Mouse (Mus musculus): ENCODE data around the gene Farp2. TPM values are rescaled to one million over a fixed set of nuclear protein-coding genes. Genes with fewer than 3 reads are reported as not detected.

Gene Farp2
- polyA plus RNA-seq, 1 experiment from 2014 or later: 4.1 TPM

DNA sequence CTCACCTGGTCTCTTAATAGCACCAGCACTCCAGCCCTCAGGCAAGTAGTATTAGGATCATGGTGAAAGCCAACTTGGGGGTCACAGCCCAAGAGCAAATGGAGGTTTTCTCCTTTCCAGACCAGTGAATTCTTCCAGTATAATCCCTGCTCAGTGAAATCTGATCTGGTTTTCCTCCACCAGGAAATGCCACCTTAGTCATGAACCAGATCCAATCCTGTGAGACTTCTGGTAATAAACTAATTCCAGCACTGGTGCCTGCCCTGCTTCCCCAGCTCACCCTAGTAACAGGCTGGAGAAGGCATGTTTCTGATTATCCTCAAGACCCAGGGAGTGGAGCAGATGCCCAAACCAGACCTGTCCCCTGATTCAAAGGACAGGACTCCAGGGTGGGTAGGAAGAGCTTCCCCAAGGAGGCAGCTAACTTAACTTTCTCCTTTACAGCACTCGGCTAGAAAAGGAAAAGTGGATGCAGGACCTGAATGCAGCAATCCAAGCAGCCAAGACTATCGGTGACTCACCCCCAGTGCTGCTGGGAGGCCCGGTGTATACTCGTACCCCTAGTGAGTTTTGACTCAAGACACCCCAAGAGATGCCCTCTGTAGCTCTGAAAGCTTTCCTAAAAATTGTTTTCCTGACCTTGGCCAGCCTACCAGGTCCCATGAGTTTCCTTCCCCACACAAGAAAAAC, 106.3 kb downstream of the Farp2 start:
- Histone ChIP-seq H3K27me3 (ENCODE audit: insufficient read depth, poor library complexity, severe bottlenecking) (no peaks in the 10 kb centered on the region), H3K4me1 (peaks cover 16% of the 10 kb centered on the region), H3K4me3 (no peak overlapping the region), H3K9me3 (no peaks in the 10 kb centered on the region), H3K27ac (no peak overlapping the region), H3K36me3 (peaks cover 41% of the 10 kb centered on the region)
- whole genome bisulfite sequencing: 80% methylated on average over 4 of the region's 4 CpGs
- no peak for DNase-seq (ENCODE audit: low spot score)

GRCm38 (mm10) chr1:93618948-93619347, 107.1 kb downstream of the Farp2 start:
- Histone ChIP-seq H3K36me3 (peaks cover 48% of the 10 kb centered on the region), H3K9me3 (no peaks in the 10 kb centered on the region), H3K4me1 (peaks cover 16% of the 10 kb centered on the region), H3K4me3 (no peak overlapping the region), H3K27me3 (ENCODE audit: insufficient read depth, poor library complexity, severe bottlenecking) (no peaks in the 10 kb centered on the region), H3K27ac (no peak overlapping the region)
- no peak for DNase-seq (ENCODE audit: low spot score)
- WGBS: 45% methylated on average over 5 of the region's 5 CpGs

GRCm38 (mm10) chr1:93624502-93624901, 112.6 kb downstream of the Farp2 start:
- H3K27ac ChIP-seq: no peak overlapping the region
- peaks cover 92% of the 10 kb centered on the region for H3K36me3 ChIP-seq
- no peaks in the 10 kb centered on the region for H3K9me3 ChIP-seq
- no peak overlapping the region for H3K4me3 ChIP-seq
- no peaks in the 10 kb centered on the region for H3K27me3 ChIP-seq (ENCODE audit: insufficient read depth, poor library complexity, severe bottlenecking)
- DNase-seq (ENCODE audit: low spot score): no peak
- WGBS: 18% methylated on average over 1 of the region's 1 CpGs
- peaks cover 17% of the 10 kb centered on the region for H3K4me1 ChIP-seq

DNA sequence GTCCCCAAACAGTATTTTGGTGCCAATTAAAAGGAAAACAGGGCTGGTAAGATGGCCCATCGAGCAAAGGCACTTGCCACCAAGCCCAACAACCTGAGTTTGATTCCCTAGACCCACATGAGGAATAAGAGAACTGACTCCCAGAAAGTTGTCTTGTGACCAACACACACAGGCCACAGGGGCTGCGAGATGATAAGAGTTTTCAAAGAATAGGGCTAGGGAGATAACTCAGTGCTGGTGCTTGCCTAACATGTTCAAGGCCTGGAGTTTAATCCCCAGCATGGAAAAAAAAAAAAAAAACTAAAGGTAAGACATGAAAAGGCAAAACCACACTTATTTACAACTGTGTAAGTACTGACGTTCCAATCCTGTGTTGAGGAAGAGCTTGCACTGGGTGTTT, 118.9 kb downstream of the Farp2 start:
- no peak for DNase-seq (ENCODE audit: low spot score)
- 78% methylated on average over 3 of the region's 3 CpGs for WGBS
- Histone ChIP-seq H3K36me3 (peaks cover 46% of the 10 kb centered on the region), H3K9me3 (no peaks in the 10 kb centered on the region), H3K27me3 (ENCODE audit: insufficient read depth, poor library complexity, severe bottlenecking) (no peaks in the 10 kb centered on the region), H3K4me1 (peaks cover 27% of the 10 kb centered on the region), H3K4me3 (no peak overlapping the region), H3K27ac (no peak overlapping the region)

- DNase-seq (ENCODE audit: low spot score): no peak
- Histone ChIP-seq H3K27me3 (ENCODE audit: insufficient read depth, poor library complexity, severe bottlenecking) (no peaks in the 10 kb centered on the region), H3K36me3 (peaks cover 26% of the 10 kb centered on the region), H3K4me1 (peaks cover 27% of the 10 kb centered on the region), H3K27ac (no peak overlapping the region), H3K4me3 (no peak overlapping the region), H3K9me3 (no peaks in the 10 kb centered on the region)
- WGBS: 80% methylated on average over 3 of the region's 3 CpGs
These were observed 120.8 kb downstream of the Farp2 start for GRCm38 (mm10) chr1:93632723-93633122.

- H3K27me3 ChIP-seq (ENCODE audit: insufficient read depth, poor library complexity, severe bottlenecking): no peaks in the 10 kb centered on the region
- peaks cover 11% of the 10 kb centered on the region; the same call in 1 of the 2 replicates for H3K36me3 ChIP-seq
- H3K4me1 ChIP-seq: peaks cover 27% of the 10 kb centered on the region
- H3K27ac ChIP-seq: peak overlapping the region; percentile 91
- DNase-seq (ENCODE audit: low spot score): no peak
- H3K4me3 ChIP-seq: peak overlapping the region; percentile 74
- no peaks in the 10 kb centered on the region for H3K9me3 ChIP-seq
- WGBS: 13% methylated on average over 6 of the region's 6 CpGs
These were observed 122.6 kb downstream of the Farp2 start for GRCm38 (mm10) chr1:93634481-93634891.

DNA sequence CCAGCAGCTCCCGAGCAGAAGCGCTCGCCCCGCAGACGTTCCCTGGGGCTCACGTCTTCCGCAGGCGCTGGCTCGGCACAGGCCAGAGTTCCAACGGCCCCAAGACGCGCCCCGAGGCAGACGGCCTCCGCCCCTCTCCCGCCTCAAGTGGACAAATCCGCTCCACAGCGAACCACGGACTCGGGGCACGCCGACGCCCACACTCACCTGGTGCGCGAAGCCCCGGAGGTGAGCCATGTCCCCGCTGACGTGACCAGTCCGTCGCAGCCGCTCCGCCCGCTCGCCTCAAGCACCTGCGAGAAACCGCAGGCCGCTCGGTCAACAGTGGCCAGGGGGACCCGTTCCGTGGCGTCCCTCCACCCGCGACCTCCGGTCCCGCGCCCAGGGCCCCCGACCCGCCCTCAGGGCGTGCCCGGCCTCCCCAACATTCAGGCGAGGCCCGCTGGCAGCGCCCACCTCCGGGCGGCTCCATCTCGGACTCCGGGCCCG, 123.3 kb downstream of the Farp2 start:
- Histone ChIP-seq H3K4me3 (peak overlapping the region; percentile 74), H3K4me1 (peaks cover 27% of the 10 kb centered on the region), H3K27me3 (ENCODE audit: insufficient read depth, poor library complexity, severe bottlenecking) (no peaks in the 10 kb centered on the region), H3K36me3 (peaks cover 11% of the 10 kb centered on the region; the same call in 1 of the 2 replicates), H3K9me3 (no peaks in the 10 kb centered on the region), H3K27ac (peak overlapping the region; percentile 91)
- peak; percentile 85 for DNase-seq (ENCODE audit: low spot score)
- under 1% methylated on average over 58 of the region's 58 CpGs for WGBS

DNA sequence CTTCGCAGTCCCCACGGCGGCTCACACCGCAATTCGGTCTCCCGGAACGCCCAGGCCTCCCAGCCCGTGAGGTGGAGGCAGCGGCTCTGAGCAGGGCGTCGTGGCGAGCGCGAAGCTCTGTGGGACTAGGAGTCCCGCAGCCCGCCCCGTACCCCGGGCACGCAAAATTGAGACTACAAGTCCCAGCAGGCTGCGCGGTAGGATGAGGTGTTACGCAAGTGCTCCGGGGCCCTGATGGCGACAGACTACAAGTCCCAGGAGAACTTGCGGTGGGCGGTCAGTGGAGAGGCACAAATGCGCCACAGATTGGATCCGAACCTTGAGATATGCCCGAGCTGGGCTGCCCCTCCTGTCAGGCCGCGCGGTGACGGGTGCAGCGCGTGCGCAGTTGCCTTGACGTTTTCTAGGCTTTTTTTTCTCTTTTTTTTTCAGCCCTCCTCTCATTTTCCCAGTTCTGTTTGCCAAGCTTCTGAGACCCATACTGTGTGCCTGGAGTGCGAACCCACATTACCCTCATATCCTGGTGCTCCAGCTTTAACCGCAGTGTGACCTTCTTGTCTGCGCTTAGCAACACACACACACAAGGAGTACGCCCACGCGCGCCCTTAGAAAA, 123.8 kb downstream of the Farp2 start:
- DNase-seq (ENCODE audit: low spot score): peak; percentile 100
- Histone ChIP-seq H3K36me3 (peaks cover 11% of the 10 kb centered on the region; the same call in 1 of the 2 replicates), H3K27ac (peak overlapping the region; percentile 91), H3K9me3 (no peaks in the 10 kb centered on the region), H3K27me3 (ENCODE audit: insufficient read depth, poor library complexity, severe bottlenecking) (no peaks in the 10 kb centered on the region), H3K4me3 (peak overlapping the region; percentile 74), H3K4me1 (peaks cover 25% of the 10 kb centered on the region)
- 1% methylated on average over 44 of the region's 44 CpGs for WGBS

GRCm38 (mm10) chr1:93636211-93636897, 124.5 kb downstream of the Farp2 start:
- 30% methylated on average over 7 of the region's 7 CpGs for WGBS

DNA sequence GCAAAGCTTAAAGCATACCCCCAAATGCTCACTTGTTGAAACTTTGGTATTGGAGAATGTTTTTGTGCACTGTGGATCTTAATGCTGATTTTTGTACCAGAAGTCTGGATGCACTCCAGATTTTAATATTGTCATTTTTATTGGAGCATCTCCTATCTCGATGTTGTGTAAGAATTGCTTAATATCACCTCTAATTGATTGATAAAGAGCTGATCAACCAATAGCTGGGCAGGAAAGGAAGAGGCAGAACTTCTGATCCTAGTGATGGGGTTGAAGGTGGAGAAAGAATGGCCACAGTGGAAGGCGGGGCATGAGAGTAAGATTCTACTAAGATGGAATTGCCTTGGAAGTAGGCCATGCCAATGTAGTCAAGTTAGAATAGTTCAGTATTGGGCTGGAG, 130.1 kb downstream of the Farp2 start:
- 82% methylated on average over 2 of the region's 2 CpGs for WGBS
- no peak for DNase-seq (ENCODE audit: low spot score)
- Histone ChIP-seq H3K27ac (no peak overlapping the region), H3K9me3 (no peaks in the 10 kb centered on the region), H3K4me3 (no peak overlapping the region), H3K36me3 (no peaks in the 10 kb centered on the region), H3K4me1 (no peaks in the 10 kb centered on the region), H3K27me3 (ENCODE audit: insufficient read depth, poor library complexity, severe bottlenecking) (no peaks in the 10 kb centered on the region)

More at GRCm38 (mm10) chr1:93636211-93636897, 124.5 kb downstream of the Farp2 start:
- Histone ChIP-seq H3K4me3 (peak overlapping the region; percentile 74), H3K27me3 (ENCODE audit: insufficient read depth, poor library complexity, severe bottlenecking) (no peaks in the 10 kb centered on the region), H3K4me1 (peaks cover 24% of the 10 kb centered on the region), H3K36me3 (peaks cover 10% of the 10 kb centered on the region; the same call in 1 of the 2 replicates), H3K27ac (peak overlapping the region; percentile 90), H3K9me3 (no peaks in the 10 kb centered on the region)
- DNase-seq (ENCODE audit: low spot score): no peak

- Histone ChIP-seq H3K27ac (no peak overlapping the region), H3K4me1 (no peaks in the 10 kb centered on the region), H3K27me3 (ENCODE audit: insufficient read depth, poor library complexity, severe bottlenecking) (no peaks in the 10 kb centered on the region), H3K9me3 (no peaks in the 10 kb centered on the region), H3K4me3 (no peak overlapping the region), H3K36me3 (no peaks in the 10 kb centered on the region)
- no peak for DNase-seq (ENCODE audit: low spot score)
- WGBS: 79% methylated on average over 2 of the region's 2 CpGs
These were observed 130.8 kb downstream of the Farp2 start for GRCm38 (mm10) chr1:93642692-93643091.

GRCm38 (mm10) chr1:93649604-93650172, 137.8 kb downstream of the Farp2 start:
- DNase-seq (ENCODE audit: low spot score): no peak
- no peak overlapping the region for H3K4me3 ChIP-seq
- H3K9me3 ChIP-seq: no peaks in the 10 kb centered on the region
- no peaks in the 10 kb centered on the region for H3K36me3 ChIP-seq
- WGBS: 40% methylated on average over 5 of the region's 5 CpGs
- 0 out of 2 replicates have a peak, but pooled peaks cover 3% of the 10 kb centered on the region for H3K4me1 ChIP-seq
- H3K27me3 ChIP-seq (ENCODE audit: insufficient read depth, poor library complexity, severe bottlenecking): no peaks in the 10 kb centered on the region
- 0 out of 2 replicates have a peak overlapping the region, but pooled peaks have one; percentile 3 for H3K27ac ChIP-seq
